Mouse (Mus musculus) E14TG2a.4 (cell line): ENCODE data around the gene Arhgef3.

Source experiments
- H3K27me3 ChIP-seq: 2 replicates; pipeline ENCODE4 v1.6.1; 2014; ENCODE audit warnings: low read length, control low read depth; ENCODE audit not compliant: insufficient read depth
- H3K36me3 ChIP-seq: 2 replicates; pipeline ENCODE4 v1.6.1; 2014; ENCODE audit warnings: low read length, control low read depth; ENCODE audit not compliant: insufficient read depth
- H3K4me1 ChIP-seq: replicated peaks from 2 replicates; pipeline ENCODE4 v1.6.1; 2014; ENCODE audit warnings: low read depth, low read length, control low read depth
- H3K4me3 ChIP-seq: replicated peaks from 2 replicates; pipeline ENCODE4 v1.5.1; 2014; ENCODE audit warnings: mild to moderate bottlenecking, low read length
- H3K9me3 ChIP-seq: 2 replicates; pipeline ENCODE4 v1.6.1; 2014; ENCODE audit warnings: low read length, control low read depth
- CTCF ChIP-seq: conservative IDR thresholded peaks from 2 replicates; pipeline ENCODE4 v1.5.1; 2014; ENCODE audit warnings: low read length
- NANOG ChIP-seq: IDR thresholded peaks from 2 replicates; pipeline ENCODE4 v1.6.1; 2014; ENCODE audit warnings: borderline replicate concordance, low read length, mixed read lengths
- POU5F1 ChIP-seq: IDR thresholded peaks from 2 replicates; pipeline ENCODE4 v1.6.1; 2014; ENCODE audit warnings: low read length, borderline replicate concordance

Arhgef3 gene

DNA sequence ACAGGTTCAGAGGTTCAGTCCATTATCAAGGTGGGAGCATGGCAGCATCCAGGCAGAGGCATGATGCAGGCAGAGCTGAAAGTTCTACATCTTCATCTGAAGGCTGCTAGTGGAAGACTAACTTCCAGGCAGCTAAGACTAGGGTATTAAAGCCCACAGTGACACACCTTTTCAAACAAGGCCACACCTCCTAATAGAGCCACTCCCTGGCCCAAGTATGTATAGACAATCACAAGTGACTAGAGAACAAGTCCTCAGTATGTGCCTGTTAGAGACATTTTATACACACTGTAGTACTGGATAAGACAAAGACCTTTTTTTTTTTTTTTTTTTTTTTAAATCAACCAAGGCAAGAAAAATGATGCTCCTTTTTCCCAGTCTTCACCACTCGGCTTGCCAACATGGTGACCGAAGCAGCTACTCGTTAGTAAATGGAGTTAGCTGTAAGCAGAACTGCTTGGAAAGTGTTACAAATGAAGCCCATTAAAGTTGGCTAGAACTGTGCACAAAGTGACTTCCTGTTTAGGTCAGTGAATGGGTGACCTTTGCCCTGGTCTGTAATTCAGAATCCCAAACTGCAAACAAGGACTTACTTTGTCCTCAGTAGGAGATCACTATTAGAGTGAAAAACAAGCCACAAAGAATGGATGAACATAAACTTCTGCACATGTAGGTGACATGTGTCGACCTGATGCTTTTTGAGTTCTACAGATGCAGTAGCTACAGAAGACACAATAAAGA, 229.7 kb downstream of the Arhgef3 start:
- Histone ChIP-seq H3K4me1 (peaks cover 83% of the 10 kb centered on the region), H3K36me3 (no peaks in the 10 kb centered on the region), H3K9me3 (no peaks in the 10 kb centered on the region), H3K27me3 (no peaks in the 10 kb centered on the region), H3K4me3 (peak overlapping the region; percentile 18; the same call in 1 of the 2 replicates)
- TF ChIP-seq NANOG (no peak), POU5F1 (no peak), CTCF (no peak)

DNA sequence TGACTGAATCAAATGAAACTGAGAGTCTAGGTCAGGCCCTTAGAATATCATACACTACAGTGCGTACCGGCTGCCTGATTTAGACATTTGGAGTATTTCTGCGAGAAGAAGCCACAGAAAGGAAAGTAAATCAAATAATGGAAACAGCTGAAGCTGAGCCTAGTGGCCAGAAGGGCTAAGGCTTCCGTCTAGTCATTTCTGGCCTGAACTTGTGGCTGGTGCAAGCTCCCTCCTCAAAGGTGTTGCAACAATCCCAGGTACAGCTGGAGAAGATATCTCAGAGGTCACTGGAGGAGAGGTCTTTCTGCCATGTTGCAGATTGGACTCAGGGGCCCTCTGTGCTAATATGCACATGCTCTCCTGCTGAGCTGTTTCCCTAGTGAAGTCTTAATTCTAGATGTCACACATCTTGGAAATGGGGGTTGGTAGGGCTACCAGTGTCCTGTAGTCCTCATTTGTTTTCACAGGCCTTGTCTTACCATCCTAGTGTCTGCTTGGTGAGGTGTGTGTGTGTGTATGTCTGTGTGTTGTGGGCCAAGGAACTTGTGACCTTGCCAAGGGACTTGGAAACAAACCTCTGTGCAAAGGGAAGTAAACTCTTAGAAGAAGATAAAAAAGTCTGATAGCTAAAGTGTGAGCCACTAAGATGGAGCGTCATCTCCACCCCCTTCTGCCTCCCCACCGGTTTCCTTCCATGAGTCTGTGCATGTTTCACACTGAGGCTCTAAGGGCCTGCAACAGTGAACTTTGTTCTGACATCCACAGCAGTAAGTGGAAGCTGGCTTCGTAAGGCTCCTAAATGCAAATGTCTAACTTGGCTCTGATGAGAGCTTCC, 230.6 kb downstream of the Arhgef3 start:
- H3K4me1 ChIP-seq, result peaks cover 91% of the 10 kb centered on the region
- H3K9me3 ChIP-seq, result no peaks in the 10 kb centered on the region
- no peaks in the 10 kb centered on the region for H3K36me3 ChIP-seq
- TF ChIP-seq POU5F1 (no peak), NANOG (no peak), CTCF (no peak)
- no peak overlapping the region for H3K4me3 ChIP-seq
- no peaks in the 10 kb centered on the region for H3K27me3 ChIP-seq

DNA sequence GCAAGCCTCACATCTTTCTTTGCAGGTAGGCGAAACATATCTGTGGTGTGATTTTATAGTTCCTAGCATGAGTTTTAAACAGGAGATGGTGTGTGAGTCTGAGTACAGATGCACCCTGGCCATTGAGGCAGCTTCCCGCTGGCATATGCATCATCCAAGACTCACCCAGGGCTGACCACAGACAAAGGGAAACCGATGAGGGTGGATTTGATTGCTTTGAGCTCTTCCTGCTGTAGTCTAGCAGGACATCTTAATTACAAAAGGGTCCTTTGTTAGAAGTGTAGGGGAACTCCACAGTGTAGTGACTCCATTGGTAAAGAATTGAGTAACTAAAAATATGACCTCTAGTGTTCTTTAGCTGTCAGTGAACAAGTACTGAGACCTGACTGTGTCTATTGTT, 232.5 kb downstream of the Arhgef3 start:
- H3K27me3 ChIP-seq, result no peaks in the 10 kb centered on the region
- no peak overlapping the region for H3K4me3 ChIP-seq
- no peaks in the 10 kb centered on the region for H3K36me3 ChIP-seq
- TF ChIP-seq NANOG (peak; percentile 98), CTCF (no peak)
- H3K4me1 ChIP-seq, result peaks cover 93% of the 10 kb centered on the region
- no peaks in the 10 kb centered on the region for H3K9me3 ChIP-seq

DNA sequence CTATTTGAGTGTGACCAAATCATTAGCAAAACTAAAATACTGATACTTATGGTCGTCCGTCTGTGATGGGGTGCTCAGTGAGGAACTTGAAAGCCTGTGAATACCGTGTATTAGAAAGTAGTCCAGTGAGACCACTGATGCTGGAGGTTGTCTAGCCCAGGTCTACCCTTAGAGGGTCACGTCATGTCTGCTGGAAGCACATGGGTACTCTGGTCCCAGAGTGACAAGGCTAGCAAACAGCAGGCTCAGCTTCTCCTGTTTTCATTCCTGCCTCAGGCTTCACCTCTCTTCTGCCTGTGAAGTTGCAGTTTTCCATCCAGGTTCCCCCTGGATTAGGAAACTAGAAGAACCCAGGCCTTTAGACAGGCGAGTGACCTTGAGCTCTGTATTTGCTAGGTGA, 233.0 kb downstream of the Arhgef3 start:
- Histone ChIP-seq H3K36me3 (no peaks in the 10 kb centered on the region), H3K4me1 (peaks cover 93% of the 10 kb centered on the region), H3K4me3 (peak overlapping the region; percentile 33), H3K9me3 (no peaks in the 10 kb centered on the region), H3K27me3 (no peaks in the 10 kb centered on the region)
- no peak for TF ChIP-seq CTCF
- no peak for TF ChIP-seq NANOG
- TF ChIP-seq POU5F1, result no peak

DNA sequence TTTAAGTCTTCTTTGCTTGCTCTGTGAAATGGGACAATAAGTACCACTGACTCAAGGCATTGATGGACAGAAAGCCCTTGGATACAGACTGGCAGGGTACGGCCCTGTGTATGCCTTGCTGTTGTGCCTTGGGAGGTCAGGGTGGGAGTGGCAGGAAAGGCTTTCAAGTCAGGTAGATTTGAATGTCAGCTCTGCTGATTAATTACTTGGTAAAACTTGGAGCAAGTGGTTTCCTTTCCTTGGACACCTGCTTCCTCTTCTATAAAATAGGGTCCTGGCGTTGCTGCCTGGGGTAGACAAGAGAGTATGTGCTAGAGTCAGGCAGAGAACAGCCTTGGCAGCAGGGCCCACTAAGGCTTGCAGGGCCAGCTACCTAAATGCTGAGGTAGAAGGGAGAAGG, 233.4 kb downstream of the Arhgef3 start:
- Histone ChIP-seq H3K27me3 (no peaks in the 10 kb centered on the region), H3K36me3 (no peaks in the 10 kb centered on the region), H3K4me1 (peaks cover 95% of the 10 kb centered on the region), H3K9me3 (no peaks in the 10 kb centered on the region), H3K4me3 (peak overlapping the region; percentile 33)
- TF ChIP-seq NANOG (no peak), CTCF (no peak), POU5F1 (no peak)

DNA sequence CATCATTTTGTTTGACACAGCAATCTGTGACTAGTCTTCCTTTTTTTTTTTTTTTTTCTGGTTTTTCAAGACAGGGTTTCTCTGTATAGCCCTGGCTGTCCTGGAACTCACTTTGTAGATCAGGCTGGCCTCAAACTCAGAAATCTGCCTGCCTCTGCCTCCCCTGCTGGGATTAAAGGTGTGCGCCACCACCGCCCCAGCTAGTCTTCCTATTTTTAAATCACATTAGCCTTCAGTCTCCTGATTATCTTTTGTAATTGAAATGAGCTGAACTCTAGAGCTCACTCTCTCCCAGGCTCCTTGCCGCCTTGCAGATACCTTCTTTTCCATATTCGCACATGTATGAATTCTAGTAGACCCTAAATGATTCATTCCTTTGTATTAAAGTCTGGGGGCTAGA, 234.0 kb downstream of the Arhgef3 start:
- peak overlapping the region; percentile 33 for H3K4me3 ChIP-seq
- H3K27me3 ChIP-seq, result no peaks in the 10 kb centered on the region
- H3K4me1 ChIP-seq, result peaks cover 92% of the 10 kb centered on the region
- no peaks in the 10 kb centered on the region for H3K36me3 ChIP-seq
- no peaks in the 10 kb centered on the region for H3K9me3 ChIP-seq
- no peak for TF ChIP-seq NANOG
- no peak for TF ChIP-seq POU5F1
- no peak for TF ChIP-seq CTCF

DNA sequence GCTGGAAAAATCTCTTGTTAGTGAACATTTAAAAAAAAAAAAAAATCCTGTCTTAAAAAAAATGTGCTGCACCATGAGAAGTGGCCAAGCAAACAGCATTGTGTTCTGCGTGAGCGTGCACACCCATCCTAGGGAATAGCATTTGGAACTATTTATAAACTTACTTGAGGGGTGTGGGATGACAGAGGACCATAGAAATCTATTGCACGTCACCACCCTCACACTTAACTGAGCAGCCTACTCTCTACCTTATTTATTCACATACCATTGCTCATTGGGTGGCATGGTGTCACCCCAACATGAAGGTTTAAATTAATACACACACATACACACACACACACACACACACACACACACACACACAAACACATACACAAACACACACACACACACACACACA, 234.4 kb downstream of the Arhgef3 start:
- Histone ChIP-seq H3K4me1 (peaks cover 92% of the 10 kb centered on the region), H3K4me3 (no peak overlapping the region), H3K9me3 (no peaks in the 10 kb centered on the region), H3K36me3 (no peaks in the 10 kb centered on the region), H3K27me3 (no peaks in the 10 kb centered on the region)
- no peak for TF ChIP-seq NANOG
- TF ChIP-seq CTCF, result no peak
- TF ChIP-seq POU5F1, result no peak

DNA sequence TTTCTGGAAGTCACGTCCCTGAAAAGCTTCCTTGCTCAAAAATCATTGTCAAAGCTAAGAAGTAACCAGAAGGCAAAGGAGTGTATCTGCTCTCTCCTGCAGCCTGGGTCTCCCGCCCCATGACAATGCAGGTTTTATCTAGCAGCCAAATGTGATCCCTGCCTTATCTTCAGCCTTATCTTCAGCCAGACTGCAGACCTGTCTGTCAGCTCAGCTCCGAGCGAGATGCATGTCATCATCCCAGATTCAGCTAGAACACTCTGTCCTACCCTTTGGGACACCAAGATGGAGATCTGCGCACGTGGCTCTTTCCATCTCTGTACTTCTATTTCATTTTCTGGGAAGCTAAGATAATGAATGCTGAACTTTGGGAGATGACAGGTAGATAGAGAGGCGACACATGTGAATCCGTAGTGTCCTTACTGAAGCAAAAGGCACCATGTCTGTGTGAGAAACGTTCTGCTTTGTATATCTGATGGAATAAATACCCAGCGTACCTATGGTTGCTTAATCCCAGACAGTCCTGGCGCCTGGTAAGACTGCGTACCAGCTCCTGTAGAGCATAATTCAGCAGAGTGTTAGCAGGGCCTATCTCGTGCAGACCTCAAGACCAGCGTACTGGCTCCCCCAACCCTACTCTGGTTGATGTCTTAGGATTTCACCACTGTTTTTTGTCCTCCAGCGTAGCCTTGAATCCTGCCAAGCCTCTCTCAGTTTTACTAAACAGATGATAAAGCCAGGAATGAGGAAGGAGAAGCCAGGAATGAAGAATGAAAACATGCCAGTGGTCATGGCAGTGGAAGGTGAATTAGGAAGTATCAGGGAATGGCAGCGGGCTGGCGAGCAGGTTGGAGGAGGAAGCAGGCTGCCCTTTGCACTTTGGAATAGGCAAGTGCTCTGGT, 235.4 kb downstream of the Arhgef3 start:
- no peaks in the 10 kb centered on the region for H3K27me3 ChIP-seq
- H3K9me3 ChIP-seq, result no peaks in the 10 kb centered on the region
- no peak for TF ChIP-seq POU5F1
- TF ChIP-seq NANOG, result no peak
- TF ChIP-seq CTCF, result no peak
- peak overlapping the region; percentile 39 for H3K4me3 ChIP-seq
- H3K4me1 ChIP-seq, result peaks cover 84% of the 10 kb centered on the region
- no peaks in the 10 kb centered on the region for H3K36me3 ChIP-seq
